Mouse (Mus musculus): ENCODE measurements around the gene Olfr206. TPM values are rescaled to one million over a fixed set of nuclear protein-coding genes. Genes with fewer than 3 reads are reported as not detected.
"Not testable (repeated sequence)": the region's sequence is repeated elsewhere in the genome, so short reads cannot be mapped to it uniquely, and the experiment has no call there.

The Olfr206 gene
- not detected in 2 replicates for polyA plus RNA-seq (2012; ENCODE audit: insufficient read depth, insufficient read length, low replicate concordance, missing spikeins)

DNA sequence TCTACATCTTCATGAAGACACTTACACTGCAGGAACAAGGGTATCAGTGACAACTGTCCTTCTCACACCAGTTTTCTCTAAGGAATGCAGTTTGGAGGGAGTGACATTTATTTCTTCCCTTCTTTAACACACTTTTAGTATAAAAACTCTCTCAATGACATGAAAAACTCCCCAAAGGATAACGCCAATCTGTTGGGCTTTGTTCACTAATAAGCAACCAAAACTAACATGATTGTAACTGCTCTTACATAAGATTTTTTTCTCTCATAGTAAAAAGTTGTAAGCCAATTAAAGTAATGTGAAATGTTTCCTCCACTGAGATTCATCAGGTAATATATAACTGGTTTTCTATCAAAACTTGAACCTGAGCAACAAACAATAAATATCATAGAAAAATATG is at the start of gene Olfr206:
Olfr206 (minus strand) TSS at position 101 of the 400 bp plus-strand sequence.
- H3K27ac ChIP-seq (ENCODE audit: insufficient read depth, low read depth, low read length): no peak within 1 kb of the TSS
- H3K4me1 ChIP-seq (ENCODE audit: control insufficient read depth, insufficient read depth, low read length): no peaks in the 10 kb centered on the region
- TF ChIP-seq CTCF (IDR thresholded peaks at IDR 0.05; ENCODE audit: insufficient read depth, low read depth, low read length) (no peak), POLR2A (IDR thresholded peaks at IDR 0.05; ENCODE audit: insufficient read depth, low read depth, low read length) (no peak)
- WGBS: 82% methylated on average over 1 of the region's 1 CpGs
- H3K4me3 ChIP-seq (ENCODE audit: insufficient read depth, low read depth, low read length): no peak within 1 kb of the TSS

DNA sequence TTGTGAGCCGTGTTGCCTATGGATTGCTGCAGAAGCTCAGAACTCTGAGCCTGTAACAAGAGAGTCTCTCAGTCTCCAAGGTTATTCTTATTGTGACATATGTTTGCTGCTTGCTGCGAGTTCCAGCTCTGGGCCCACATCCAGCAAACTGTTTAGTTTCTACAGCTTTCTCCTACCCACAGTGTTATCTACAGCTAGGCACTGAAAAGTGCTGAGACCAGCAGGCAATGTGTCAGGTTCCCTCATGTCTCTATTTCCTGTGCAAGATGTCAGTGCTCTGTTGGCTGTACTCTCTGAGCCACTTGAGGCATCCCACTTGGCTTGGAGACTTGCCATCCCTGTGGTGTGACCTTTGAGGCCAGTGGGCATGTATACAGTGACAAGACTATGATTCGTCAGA is 44.3 kb upstream of the Olfr206 start:
- Histone ChIP-seq H3K27ac (ENCODE audit: insufficient read depth, low read depth, low read length) (no peak overlapping the region), H3K4me3 (ENCODE audit: insufficient read depth, low read depth, low read length) (no peak overlapping the region), H3K4me1 (ENCODE audit: control insufficient read depth, insufficient read depth, low read length) (no peaks in the 10 kb centered on the region)
- TF ChIP-seq POLR2A (IDR thresholded peaks at IDR 0.05; ENCODE audit: insufficient read depth, low read depth, low read length): no peak
- TF ChIP-seq CTCF (IDR thresholded peaks at IDR 0.05; ENCODE audit: insufficient read depth, low read depth, low read length): no peak
- WGBS: 68% methylated on average over 3 of the region's 3 CpGs

DNA sequence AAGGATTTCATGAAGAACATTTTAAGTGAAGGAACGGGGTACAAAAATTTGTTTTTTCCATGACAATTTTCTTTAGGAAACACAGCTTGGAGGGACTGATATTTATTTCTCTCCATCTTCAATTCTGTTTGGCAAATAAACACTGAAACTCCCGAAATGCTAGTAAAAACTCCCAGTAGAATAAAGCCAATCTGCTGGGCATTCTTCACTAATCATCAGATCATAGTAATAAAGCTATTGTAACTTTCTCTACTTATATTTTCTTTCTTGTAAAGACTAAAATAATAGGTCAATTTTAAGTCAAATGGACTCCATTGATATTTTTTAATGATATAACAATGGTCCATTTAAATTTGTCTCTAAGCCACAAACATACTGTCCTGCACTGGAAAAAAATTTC is 14.8 kb upstream of the Olfr206 start, which contains the start of gene Olfr209:
Olfr209 (minus strand) TSS at position 101 of the 400 bp plus-strand sequence.
- no peak within 1 kb of the TSS for H3K27ac ChIP-seq (ENCODE audit: insufficient read depth, low read depth, low read length)
- no peak within 1 kb of the TSS for H3K4me3 ChIP-seq (ENCODE audit: insufficient read depth, low read depth, low read length)
- no peaks in the 10 kb centered on the region for H3K4me1 ChIP-seq (ENCODE audit: control insufficient read depth, insufficient read depth, low read length)
- TF ChIP-seq POLR2A (IDR thresholded peaks at IDR 0.05; ENCODE audit: insufficient read depth, low read depth, low read length) (no peak), CTCF (IDR thresholded peaks at IDR 0.05; ENCODE audit: insufficient read depth, low read depth, low read length) (no peak)
- WGBS: 76% methylated on average over 2 of the region's 2 CpGs

DNA sequence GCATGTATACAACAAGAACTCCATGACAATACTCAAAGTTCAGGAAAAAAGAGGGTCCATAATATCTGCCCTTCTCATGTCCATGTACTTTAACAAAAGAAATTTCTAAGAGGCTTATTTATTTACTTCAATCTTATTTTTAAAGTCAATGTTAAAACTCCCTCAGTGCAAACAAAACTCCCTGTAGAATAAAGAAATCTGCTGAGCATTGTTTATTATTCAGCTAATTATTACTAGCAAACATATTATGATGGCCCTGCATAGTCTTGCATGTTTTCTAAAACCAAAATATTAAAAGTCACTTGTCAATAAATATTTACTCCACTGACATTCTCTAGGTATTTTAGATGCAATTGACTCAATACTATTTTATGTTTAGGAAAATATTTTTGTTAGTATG is 18.0 kb downstream of the Olfr206 start, which contains the start of gene Olfr205:
Olfr205 (minus strand) TSS at position 101 of the 400 bp plus-strand sequence.
- no peaks in the 10 kb centered on the region for H3K4me1 ChIP-seq (ENCODE audit: control insufficient read depth, insufficient read depth, low read length)
- H3K4me3 ChIP-seq (ENCODE audit: insufficient read depth, low read depth, low read length): no peak within 1 kb of the TSS
- no peak within 1 kb of the TSS for H3K27ac ChIP-seq (ENCODE audit: insufficient read depth, low read depth, low read length)
- TF ChIP-seq CTCF (IDR thresholded peaks at IDR 0.05; ENCODE audit: insufficient read depth, low read depth, low read length) (no peak), POLR2A (IDR thresholded peaks at IDR 0.05; ENCODE audit: insufficient read depth, low read depth, low read length) (no peak)

DNA sequence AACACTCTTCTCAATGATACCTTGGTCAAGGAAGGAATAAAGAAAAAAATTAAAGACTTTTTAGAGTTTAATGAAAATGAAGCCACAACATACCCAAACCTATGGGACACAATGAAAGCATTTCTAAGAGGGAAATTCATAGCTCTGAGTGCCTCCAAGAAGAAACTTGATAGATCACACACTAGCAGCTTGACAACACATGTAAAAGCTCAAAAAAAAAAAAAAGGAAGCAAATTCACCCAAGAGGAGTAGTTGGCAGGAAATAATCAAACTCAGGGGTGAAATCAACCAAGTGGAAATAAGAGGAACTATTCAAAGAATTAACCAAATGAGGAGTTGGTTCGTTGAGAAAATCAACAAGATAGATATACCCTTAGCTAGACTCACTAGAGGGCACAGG is 25.8 kb downstream of the Olfr206 start:
- not testable (repeated sequence) for H3K4me1 ChIP-seq (ENCODE audit: control insufficient read depth, insufficient read depth, low read length); H3K27ac ChIP-seq (ENCODE audit: insufficient read depth, low read depth, low read length); H3K4me3 ChIP-seq (ENCODE audit: insufficient read depth, low read depth, low read length)
- WGBS: 16% methylated on average over 1 of the region's 1 CpGs

DNA sequence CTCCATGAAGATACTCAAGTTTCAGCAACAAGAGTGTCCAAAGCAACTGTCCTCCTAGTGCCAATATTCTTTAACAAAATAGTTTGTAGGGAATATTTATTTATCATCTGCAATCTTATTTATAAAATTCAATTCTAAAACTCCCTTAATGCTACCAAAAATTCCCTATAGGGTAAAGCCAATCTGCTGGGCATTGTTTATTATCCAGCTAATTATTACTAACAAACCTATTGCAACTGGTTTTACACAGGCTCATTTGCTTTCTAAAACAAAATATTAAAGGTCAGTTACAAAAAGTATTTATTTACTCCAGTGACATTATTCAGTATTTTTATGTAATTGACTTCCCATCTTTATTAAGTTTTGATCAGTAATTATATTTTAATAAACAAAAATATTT is 30.9 kb downstream of the Olfr206 start, which contains the start of gene Olfr204:
Olfr204 (minus strand) TSS at position 101 of the 400 bp plus-strand sequence.
- Histone ChIP-seq H3K27ac (ENCODE audit: insufficient read depth, low read depth, low read length) (no peak within 1 kb of the TSS), H3K4me3 (ENCODE audit: insufficient read depth, low read depth, low read length) (no peak within 1 kb of the TSS), H3K4me1 (ENCODE audit: control insufficient read depth, insufficient read depth, low read length) (no peaks in the 10 kb centered on the region)
- TF ChIP-seq POLR2A (IDR thresholded peaks at IDR 0.05; ENCODE audit: insufficient read depth, low read depth, low read length): no peak
- TF ChIP-seq CTCF (IDR thresholded peaks at IDR 0.05; ENCODE audit: insufficient read depth, low read depth, low read length): no peak

DNA sequence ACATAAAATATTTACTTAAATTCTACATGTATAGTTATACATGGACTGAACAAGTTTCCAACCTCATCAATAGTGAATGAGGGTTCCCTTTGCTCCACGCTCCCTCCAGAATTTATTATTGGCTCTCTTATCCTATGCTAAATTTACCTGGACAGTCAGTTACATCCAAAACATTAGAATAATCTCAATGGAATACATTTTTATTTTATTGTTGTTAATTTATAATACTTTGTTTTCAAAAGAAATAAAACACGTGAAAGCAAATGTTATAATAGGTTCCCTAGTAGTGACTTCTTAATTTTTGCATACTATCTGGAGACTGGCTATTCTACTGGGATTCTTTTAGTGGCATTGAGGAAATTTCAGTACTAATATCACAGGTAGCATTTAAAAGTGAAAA is 50.5 kb downstream of the Olfr206 start, which contains the start of gene Olfr203:
Olfr203 (plus strand) TSS at position 301 of the 400 bp plus-strand sequence.
- 88% methylated on average over 2 of the region's 2 CpGs for WGBS
- no peaks in the 10 kb centered on the region for H3K4me1 ChIP-seq (ENCODE audit: control insufficient read depth, insufficient read depth, low read length)
- no peak within 1 kb of the TSS for H3K4me3 ChIP-seq (ENCODE audit: insufficient read depth, low read depth, low read length)
- TF ChIP-seq POLR2A (IDR thresholded peaks at IDR 0.05; ENCODE audit: insufficient read depth, low read depth, low read length) (no peak), CTCF (IDR thresholded peaks at IDR 0.05; ENCODE audit: insufficient read depth, low read depth, low read length) (no peak)
- H3K27ac ChIP-seq (ENCODE audit: insufficient read depth, low read depth, low read length): no peak within 1 kb of the TSS

Other genes with a start within 250 kb of the Olfr206 start
- not detected in 2 replicates for gene Olfr193, start 237.4 kb downstream of the Olfr206 start, polyA plus RNA-seq (2012; ENCODE audit: insufficient read depth, insufficient read length, low replicate concordance, missing spikeins)
- not detected in 2 replicates for gene Olfr194, start 228.2 kb downstream of the Olfr206 start, polyA plus RNA-seq (2012; ENCODE audit: insufficient read depth, insufficient read length, low replicate concordance, missing spikeins)
- not detected in 2 replicates for gene Olfr195, start 202.2 kb downstream of the Olfr206 start, polyA plus RNA-seq (2012; ENCODE audit: insufficient read depth, insufficient read length, low replicate concordance, missing spikeins)
- gene Olfr196, start 178.8 kb downstream of the Olfr206 start, polyA plus RNA-seq (2012; ENCODE audit: insufficient read depth, insufficient read length, low replicate concordance, missing spikeins): not detected in 2 replicates
- gene Olfr198, start 145.7 kb downstream of the Olfr206 start, polyA plus RNA-seq (2012; ENCODE audit: insufficient read depth, insufficient read length, low replicate concordance, missing spikeins): not detected in 2 replicates
- not detected in 2 replicates for gene Olfr199, start 129.5 kb downstream of the Olfr206 start, polyA plus RNA-seq (2012; ENCODE audit: insufficient read depth, insufficient read length, low replicate concordance, missing spikeins)
- not detected in 2 replicates for gene Olfr201, start 76.6 kb downstream of the Olfr206 start, polyA plus RNA-seq (2012; ENCODE audit: insufficient read depth, insufficient read length, low replicate concordance, missing spikeins)
- gene Olfr202, start 62.5 kb downstream of the Olfr206 start, polyA plus RNA-seq (2012; ENCODE audit: insufficient read depth, insufficient read length, low replicate concordance, missing spikeins): not detected in 2 replicates
- not detected in 2 replicates for gene Olfr203, start 50.4 kb downstream of the Olfr206 start, polyA plus RNA-seq (2012; ENCODE audit: insufficient read depth, insufficient read length, low replicate concordance, missing spikeins)
- not detected in 2 replicates for gene Olfr204, start 31.0 kb downstream of the Olfr206 start, polyA plus RNA-seq (2012; ENCODE audit: insufficient read depth, insufficient read length, low replicate concordance, missing spikeins)
- not detected in 2 replicates for gene Olfr205, start 18.1 kb downstream of the Olfr206 start, polyA plus RNA-seq (2012; ENCODE audit: insufficient read depth, insufficient read length, low replicate concordance, missing spikeins)
- gene Olfr209, start 14.7 kb upstream of the Olfr206 start, polyA plus RNA-seq (2012; ENCODE audit: insufficient read depth, insufficient read length, low replicate concordance, missing spikeins): not detected in 2 replicates
- gene Gabrr3, start 58.1 kb upstream of the Olfr206 start, polyA plus RNA-seq (2012; ENCODE audit: insufficient read depth, insufficient read length, low replicate concordance, missing spikeins): not detected in 2 replicates
- not detected in 2 replicates for gene Riox2, start 122.5 kb upstream of the Olfr206 start, polyA plus RNA-seq (2012; ENCODE audit: insufficient read depth, insufficient read length, low replicate concordance, missing spikeins)

All from olfactory bulb, adult 2 months (tissue).